Mouse (Mus musculus) spleen, adult 18-20 months (tissue): ENCODE results near the gene Gm45062.
"Not testable (repeated sequence)": the region's sequence is repeated elsewhere in the genome, so short reads cannot be mapped to it uniquely, and the experiment has no call there.

ENCODE experiments used
- DNase-seq, 2 experiments: peaks; one replicate each; pipeline ENCODE4 v3.0.0; 2022; ENCODE audit warnings: mixed read lengths in 2 of 2

The Gm45062 gene

DNA sequence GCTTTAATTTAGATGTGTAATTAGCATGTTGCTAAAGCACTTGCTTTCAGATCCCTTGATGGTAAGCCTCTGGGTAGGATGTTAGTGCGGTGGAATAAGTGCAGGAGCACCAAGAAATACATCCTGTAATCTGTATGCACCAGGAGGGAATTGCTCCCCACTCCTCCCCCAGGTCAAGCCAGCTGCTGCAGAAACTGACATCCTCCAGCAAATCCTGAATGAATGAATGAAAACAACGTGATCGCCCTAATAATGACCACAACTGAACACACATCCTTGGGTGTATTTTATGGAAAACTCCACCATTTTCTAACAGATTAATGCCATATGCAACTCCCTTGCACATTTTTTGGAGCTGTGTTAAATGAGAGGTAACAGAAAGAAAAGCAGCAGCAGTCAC lies 252.2 kb downstream of the Gm45062 start:
- no peak for DNase-seq

DNA sequence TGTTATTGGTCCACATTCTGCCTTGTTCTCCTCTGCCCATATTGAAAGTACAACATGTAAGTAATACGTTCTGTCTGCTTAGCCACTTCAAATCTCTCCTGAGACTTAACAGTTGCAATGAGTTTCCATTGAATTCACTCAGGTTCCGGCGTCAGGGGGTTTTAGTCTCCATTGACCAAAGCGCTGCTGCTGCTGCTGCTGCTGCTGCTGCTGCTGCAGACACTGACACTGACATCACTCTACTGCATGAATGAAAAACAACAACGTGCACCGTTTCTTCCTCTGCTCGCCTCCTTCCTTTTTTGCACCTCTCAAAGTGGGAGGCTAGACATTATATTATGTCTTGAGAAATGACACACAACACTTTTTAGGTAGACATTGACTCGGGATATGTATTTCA lies 253.2 kb downstream of the Gm45062 start:
- no peak for DNase-seq

DNA sequence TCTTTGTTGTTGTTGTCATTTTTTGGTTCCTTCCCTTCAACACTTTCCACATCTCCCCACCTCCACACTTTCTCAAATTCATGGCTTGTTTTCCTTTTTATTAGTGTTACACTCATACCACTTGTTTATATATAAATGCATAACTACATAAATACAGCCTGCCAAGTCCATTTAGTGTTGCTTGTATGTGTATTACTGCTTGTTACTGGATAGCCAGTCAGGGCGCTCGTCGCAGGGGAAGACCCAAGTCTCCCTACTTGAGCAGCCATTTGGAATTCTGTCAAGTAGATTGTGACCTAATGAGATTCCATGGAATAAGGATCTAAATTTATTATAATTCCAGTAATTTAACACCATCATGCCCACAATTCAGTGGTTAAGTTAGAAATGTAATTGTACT lies 260.4 kb downstream of the Gm45062 start:
- no peak for DNase-seq

DNA sequence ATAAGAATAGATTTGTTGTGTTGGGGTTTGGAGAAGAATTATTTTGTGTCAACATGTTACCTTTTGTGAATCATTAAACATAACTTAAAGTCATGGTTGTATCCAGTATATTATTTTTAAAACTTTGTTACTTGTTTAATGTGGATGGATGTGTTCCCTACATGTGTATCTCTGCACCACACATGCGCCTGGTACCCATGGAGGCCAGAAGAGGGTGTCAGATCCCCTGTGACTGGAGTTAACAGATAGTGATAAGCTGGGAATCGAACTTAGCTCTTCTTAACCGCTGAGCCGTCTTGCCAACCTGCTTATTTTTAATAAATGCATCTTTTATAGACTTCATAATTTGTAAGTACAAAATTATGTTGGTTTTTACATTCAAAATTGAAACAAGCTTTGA lies 262.0 kb downstream of the Gm45062 start:
- no peak for DNase-seq

DNA sequence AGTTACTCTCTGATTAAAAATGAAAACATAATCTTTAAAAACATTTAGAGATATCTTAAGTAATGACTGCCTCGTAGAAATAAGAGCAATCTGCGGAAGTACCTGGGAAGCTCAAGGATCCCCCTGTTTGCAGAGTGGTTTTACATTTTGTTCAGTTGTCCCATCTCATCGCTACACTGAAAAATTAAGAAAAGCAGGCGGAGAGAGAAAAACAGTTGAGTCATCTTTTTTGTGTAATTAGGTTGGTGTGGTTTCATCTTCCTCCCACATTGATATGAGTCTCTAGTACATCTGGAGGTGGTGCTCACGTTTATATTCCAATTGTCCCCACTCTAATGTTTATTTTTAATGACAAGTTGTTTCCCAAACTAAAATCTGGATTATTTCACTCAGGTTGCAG lies 265.5 kb downstream of the Gm45062 start:
- DNase-seq, result no peak

GRCm38 (mm10) chr6:8531104-8531894 lies 272.0 kb downstream of the Gm45062 start:
- no peak for DNase-seq

DNA sequence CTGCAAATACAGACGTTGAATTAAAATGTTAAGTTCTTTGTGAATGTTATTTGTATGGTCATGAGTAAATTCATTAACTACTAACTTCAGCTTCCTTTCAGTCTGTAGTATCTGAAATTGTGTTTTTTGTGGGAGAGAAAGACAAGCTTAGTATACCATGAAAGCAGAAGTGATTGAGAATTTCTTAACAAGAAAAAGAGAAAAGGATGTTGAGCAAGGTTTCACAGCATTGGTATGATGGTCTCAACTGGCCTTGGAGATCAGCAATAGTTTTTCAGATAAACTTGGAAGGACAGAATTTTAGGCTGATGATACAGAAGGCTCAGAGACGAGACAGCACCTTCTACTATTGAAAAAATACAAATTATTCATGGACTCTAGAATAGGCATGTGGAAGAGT lies 277.7 kb downstream of the Gm45062 start:
- DNase-seq, result no peak

GRCm38 (mm10) chr6:8541531-8541930 lies 282.3 kb downstream of the Gm45062 start:
- DNase-seq, result not testable (repeated sequence)

- DNase-seq, result no peak
These were observed 285.6 kb downstream of the Gm45062 start for GRCm38 (mm10) chr6:8544822-8545221.

DNA sequence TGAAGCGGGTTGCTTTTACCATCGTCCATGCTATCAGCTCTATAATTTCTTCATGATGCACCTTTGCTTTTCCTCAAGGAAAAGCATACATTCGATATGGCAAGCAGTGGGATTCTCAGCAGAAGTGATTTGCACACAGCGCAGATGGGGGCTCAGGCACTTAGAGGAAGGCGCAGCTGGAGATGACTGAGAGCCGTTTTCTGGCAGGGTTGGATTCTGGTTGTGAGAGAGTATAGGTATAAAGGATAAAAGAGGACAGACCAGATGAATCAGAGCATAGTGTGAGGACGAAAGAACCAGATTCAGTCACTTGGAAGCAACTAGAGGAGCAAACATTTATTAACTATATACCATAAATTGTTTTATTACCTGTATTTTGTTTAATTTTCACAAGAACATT lies 286.5 kb downstream of the Gm45062 start:
- no peak for DNase-seq

DNA sequence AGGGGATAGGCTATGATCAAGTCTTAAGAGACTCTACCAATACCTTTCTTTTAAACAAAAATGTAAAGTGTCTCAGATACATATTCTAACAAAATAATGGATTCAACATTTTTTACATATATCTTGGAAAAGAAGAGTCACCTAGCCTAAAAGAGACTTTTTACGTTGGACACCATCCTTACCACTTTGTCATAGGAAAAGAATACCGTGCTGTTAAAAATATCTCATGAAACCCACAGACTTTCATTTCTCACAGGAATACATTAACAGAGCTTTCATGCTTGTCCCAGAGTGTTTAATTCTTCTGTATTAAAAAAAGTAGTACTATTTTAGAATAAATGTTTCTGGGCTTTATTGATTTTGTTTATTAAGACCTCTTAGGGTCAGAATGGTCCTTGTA lies 291.9 kb downstream of the Gm45062 start:
- DNase-seq, result no peak

DNA sequence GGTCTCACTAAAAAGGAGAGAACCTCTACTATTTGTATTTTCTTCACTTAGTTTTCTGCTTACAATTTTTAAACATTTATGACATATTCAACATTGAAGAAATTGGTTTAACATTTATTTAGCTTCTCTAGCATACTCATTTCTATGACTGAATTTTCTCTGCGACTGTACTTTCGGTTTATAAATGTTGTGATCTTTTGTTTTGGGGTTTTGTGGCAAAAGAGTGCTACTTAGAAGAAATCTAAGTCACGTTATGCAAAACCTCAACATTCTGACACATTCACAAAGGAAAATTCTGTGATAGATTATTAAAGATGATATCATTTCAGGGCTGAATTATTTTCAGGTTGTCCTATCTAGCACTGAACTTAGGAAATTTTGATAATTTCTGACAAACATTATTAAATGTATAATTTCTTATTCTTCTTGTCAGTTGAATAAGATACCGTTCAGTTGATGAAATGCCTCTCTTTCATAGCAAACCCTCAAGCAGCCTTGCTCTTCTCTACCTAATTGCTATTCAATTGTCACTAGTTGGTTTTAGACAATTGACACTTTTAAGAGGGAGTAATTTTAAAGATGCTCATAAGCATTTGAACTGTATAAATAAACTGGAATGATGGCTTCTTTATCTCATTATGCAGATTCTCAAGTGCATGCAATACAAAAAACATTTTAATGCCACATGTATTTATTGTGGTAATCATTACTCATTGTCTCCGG lies 297.8 kb downstream of the Gm45062 start:
- no peak for DNase-seq

DNA sequence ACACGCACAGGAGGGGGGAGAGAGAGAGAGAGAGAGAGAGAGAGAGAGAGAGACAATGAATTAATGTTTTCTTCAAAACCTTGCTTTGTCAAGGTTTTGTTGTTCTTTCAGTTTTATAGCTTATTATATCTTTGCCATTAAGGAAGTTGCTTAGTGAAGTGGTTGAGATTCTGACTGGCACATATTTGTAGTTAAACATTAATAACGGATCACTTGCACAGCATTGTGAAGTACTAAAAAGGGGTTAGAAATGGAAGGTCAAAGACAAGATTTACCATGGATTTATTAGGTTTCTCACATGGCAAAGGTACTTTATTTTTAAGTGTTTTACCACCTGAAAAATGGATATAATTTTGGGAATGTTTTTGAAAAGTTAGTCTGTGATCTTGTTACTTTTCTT lies 301.4 kb downstream of the Gm45062 start:
- DNase-seq, result no peak

DNA sequence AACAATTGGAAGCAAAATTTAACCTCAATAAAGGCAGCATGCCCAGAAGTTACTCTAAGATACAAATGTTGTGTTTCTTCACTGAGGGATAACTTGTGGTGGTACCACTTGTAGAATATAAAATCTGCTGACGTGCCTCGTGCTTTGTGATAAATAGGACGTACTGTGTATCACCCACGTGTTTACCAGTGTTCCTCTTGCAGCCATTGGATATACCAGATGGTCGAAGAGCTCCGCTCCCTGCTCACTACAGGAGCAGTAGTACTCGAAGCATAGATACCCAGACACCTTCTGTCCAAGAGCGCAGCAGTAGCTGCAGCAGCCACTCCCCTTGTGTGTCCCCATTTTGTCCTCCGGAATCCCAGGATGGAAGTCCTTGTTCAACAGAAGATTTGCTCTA lies 323.1 kb downstream of the Gm45062 start:
- no peak for DNase-seq

DNA sequence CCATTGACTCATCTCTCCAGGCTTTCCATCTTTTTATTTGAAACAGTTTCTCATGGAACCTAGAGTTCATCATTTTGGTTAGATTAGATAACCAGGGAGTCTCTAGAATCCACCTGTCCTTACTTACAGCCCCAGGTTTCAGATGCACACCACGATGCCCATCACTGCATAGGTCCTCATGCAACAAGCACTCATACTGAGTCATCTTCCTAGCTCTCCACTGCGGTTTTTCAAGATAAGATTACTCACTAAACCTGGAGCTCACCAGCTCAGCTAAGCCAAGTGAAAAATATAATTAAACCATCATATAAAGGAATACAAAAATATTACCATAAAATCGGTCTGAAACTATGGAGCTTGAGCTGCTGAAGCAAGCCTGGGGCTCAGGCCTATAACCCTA lies 324.6 kb downstream of the Gm45062 start:
- DNase-seq, result no peak

DNA sequence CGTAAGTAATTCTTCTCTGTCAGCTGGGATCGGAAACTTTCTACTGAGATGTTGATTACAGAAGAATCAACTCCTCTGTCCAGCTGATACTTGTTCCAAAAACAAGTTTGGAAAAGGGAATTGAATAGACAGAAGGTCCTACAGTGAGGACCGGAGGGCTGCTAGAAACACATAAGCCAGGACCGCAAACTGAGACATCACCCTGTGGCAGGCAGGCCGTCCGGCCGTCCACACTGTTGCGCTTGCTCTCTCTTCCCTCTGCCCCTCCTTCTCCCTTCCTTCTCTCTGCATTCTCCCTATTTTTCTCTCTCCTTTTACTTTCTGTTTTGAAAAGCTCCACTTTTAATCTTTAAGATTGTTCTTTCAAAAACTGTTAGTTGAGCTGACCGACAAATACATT lies 332.4 kb downstream of the Gm45062 start:
- DNase-seq, result no peak

GRCm38 (mm10) chr6:8617369-8617768 lies 358.1 kb downstream of the Gm45062 start:
- no peak for DNase-seq

DNA sequence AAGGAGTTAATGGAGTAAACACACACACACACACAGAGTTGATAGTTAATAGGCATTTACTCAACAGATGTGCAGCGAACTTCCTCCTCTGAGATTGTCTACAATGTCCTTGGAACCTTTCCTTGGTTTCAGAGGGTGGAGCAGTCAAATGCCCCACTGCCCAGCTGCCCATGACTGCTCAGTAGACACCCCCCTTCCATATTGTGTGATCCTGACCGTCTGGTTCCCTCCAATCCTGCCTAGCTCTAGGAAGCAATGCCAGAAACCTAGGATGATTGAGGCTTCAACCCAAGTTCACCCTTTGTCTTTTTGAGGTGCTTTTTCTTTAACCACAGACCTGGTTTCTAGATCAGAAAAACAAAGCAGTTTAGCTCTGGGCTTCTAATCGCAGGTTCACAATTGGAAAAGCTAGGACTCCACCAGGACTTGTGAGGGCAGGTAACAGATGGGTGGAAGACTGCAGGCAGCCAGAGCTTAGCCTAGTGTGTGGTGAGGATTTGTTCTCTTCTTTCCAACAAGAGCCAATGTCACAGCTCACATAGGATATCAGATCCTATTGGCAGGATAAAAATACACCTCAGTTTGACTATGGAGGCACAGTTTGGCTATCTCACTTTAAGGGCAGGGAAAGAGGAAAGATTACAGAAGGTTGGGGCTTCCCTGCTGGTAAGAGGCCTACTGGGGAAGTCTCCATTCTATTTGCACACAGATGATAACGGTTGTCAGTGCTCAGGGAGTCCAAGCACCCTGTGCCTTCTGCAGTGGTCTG lies 360.5 kb downstream of the Gm45062 start:
- no peak for DNase-seq

DNA sequence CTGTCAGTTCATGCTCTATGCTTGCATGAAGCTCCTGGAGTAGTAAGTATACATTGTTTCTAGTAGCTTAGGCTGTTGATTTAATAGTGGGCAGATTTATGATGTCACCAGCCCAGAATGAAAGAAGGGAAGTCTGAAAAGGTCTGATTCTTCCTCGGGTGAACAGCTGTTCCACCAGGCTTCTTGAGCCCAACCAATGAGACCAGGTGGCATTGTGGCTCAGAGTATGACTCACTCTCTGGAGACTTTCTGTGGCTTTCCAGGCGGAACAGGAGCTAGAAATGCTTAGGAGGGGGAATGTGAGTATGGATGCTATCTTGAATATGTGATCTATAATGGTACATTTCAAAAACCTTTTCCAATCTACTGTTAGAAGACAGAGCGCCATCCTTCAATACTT lies 363.8 kb downstream of the Gm45062 start:
- no peak for DNase-seq

DNA sequence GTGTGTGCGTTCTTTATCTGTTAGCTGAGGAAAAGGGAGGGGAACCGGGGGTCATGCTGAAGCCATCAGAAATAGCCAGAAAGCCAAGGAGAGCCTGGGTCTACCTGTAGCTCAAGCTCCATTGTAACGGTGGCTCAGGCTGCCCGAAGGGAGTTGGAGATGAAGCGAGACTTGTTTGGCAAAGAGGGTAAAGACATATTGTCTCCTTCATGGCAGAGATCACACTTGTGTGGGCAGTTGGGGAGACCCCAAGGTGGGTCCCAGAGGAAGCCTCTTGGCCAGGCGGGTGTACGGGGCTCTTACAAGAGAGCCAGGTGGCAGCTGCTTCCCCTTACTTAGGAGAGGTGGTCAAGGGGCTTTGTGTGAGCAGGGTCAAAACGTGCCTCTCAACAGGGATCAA lies 369.0 kb downstream of the Gm45062 start:
- DNase-seq, result no peak

DNA sequence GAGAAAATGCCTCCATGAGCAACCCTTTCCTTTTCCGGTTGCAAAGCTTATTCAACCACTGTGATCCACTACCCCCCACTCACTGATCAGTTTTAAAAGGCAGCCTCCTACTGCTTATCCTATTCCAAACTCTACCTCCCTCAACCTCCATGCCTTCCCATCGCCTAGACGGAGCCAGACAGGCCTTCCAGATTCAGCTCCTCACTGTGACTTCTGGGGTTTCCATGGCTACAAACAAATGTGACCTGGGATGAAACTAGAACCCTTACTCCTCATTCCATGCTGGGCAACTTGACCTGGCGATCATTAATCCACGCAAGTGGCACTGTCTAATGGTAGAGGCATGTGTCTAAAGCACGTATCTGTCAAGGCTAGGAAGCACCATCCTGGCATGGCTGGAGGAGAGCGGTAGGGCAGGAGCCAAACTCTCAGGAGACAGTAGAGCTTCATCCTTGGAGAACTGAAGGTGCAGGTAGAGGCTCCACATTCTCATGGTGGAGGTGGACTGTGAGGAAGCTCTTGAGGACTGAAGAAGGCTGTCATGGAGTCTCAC lies 369.5 kb downstream of the Gm45062 start:
- no peak for DNase-seq

DNA sequence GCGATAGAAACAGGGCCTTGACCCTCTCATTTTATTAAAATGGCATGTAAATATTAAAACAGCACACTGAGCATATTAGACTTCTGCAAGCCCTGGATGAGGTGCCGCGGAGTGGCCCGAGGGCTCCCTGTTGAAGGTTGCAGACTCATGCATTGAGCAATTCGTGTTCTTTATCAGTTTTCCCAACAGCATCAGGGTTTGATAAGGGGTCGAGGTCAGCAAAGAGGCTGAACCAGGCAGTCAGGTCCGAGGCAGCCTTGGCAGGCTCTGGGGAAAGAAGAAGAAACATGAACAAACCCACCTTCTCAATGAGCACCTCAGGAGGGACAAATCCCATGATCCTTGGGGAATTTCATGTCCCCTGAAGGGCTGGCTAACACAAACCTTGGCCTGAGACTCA lies 371.3 kb downstream of the Gm45062 start:
- DNase-seq, result no peak

GRCm38 (mm10) chr6:8631362-8631761 lies 372.1 kb downstream of the Gm45062 start:
- no peak for DNase-seq
